Mouse (Mus musculus): Measurements from ENCODE around the gene Them7.

DNA sequence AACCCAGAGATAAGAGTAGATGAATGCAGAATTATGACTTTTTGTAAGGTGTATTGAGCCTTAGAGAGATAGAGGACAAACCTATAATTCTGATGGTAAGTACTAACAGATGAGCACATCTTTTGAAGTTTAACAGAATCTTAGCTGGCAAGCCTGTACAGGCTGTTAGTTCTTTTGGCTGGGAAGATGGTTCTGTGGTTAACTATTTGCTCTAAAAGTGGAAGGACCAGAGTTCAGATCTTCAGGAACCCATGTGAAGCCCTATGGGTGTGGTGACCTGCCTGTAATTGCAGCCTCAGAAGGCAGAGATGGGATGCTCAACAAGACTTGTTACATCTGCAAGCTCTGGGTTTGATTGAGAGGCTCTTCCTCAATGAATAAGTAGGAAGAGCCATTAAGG, 59.7 kb downstream of the Them7 start:
- TF ChIP-seq CTCF (IDR thresholded peaks at IDR 0.05; ENCODE audit: low read depth, low read length) (no peak), POLR2A (IDR thresholded peaks at IDR 0.05; ENCODE audit: extremely low read depth, insufficient read depth, low read length) (no peak)

Data from liver, adult 2 months (tissue).